In genomic region chr16:7451193-7451592, GRCm38 (mm10) we compare ENCODE assay signal across 22 mouse cellular contexts.
DNase-seq lines count a peak whose midpoint lies in the region; ATAC-seq lines count a peak whose summit lies in the region.
"Had no signal": no experiment of that assay in that cellular context is flagged by ENCODE, and none has a peak within 500 bp of the region (broad histone marks: within the 10 kb centered on the region; RNA-seq: fewer than 3 reads in every experiment).

No protein-coding gene starts in this region.

- no peaks in the 10 kb centered on the region for H3K27me3 ChIP-seq in heart, embryonic 11.5 days (ENCODE audit: control insufficient read depth, insufficient read depth, low read length)
- no peaks in the 10 kb centered on the region for H3K27me3 ChIP-seq in intestine, embryonic 15.5 days (replicated peaks)
- H3K27me3 ChIP-seq: embryonic facial prominence, embryonic 12.5 days; heart, embryonic 13.5 days; hindbrain, embryonic 15.5 days had no signal

- WGBS in heart, embryonic 11.5 days (ENCODE audit: insufficient replicate concordance): 84% methylated on average over 3 of the region's 3 CpGs
- 94% methylated on average over 3 of the region's 3 CpGs for WGBS in intestine, embryonic 15.5 days

- DNase-seq in adrenal gland, postnatal 10 days: peak; percentile 6
- no peak for DNase-seq in adrenal gland, adult (ENCODE audit: inconsistent age in 2 of 2, low spot score in 1 of 2)
- DNase-seq in heart, postnatal 10 days: peak; percentile 27 to 39
- peak; percentile 64 for DNase-seq in cerebellum, adult 9-11 months
- no peak for DNase-seq in T-cell, adult 2 months (ENCODE audit: low spot score)
- DNase-seq: adrenal gland, postnatal 14 days; gastrocnemius, postnatal 25 days; heart, postnatal 36 days; liver; liver, postnatal 0 days; lung, postnatal 10 days; midbrain, embryonic 14.5 days; right cerebral cortex, postnatal 14 days; spleen, adult 18-20 months had no signal

- intact Hi-C loops in heart, postnatal 10 days (cut with DNase I): no loop called here

- no peak overlapping the region for H3K27ac ChIP-seq in heart, embryonic 11.5 days (ENCODE audit: low read depth, low read length)
- no peak overlapping the region for H3K27ac ChIP-seq in intestine, embryonic 15.5 days
- H3K27ac ChIP-seq: embryonic facial prominence, embryonic 12.5 days; heart, embryonic 13.5 days; hindbrain, embryonic 15.5 days had no signal

- H3K36me3 ChIP-seq in heart, embryonic 11.5 days (ENCODE audit: control insufficient read depth, insufficient read depth, low read length): no peaks in the 10 kb centered on the region
- H3K36me3 ChIP-seq in intestine, embryonic 15.5 days: no peaks in the 10 kb centered on the region
- H3K36me3 ChIP-seq: embryonic facial prominence, embryonic 12.5 days; heart, embryonic 13.5 days; hindbrain, embryonic 15.5 days had no signal

- no peak overlapping the region for H3K9ac ChIP-seq in heart, embryonic 11.5 days (ENCODE audit: low read depth, low read length)
- H3K9ac ChIP-seq in intestine, embryonic 15.5 days: no peak overlapping the region
- H3K9ac ChIP-seq: embryonic facial prominence, embryonic 12.5 days; heart, embryonic 13.5 days; hindbrain, embryonic 15.5 days; liver, postnatal 0 days had no signal

- no peaks in the 10 kb centered on the region for H3K9me3 ChIP-seq in heart, embryonic 11.5 days (replicated peaks; ENCODE audit: control insufficient read depth, low read length)
- no peaks in the 10 kb centered on the region for H3K9me3 ChIP-seq in intestine, embryonic 15.5 days
- H3K9me3 ChIP-seq: embryonic facial prominence, embryonic 12.5 days; heart, embryonic 13.5 days; hindbrain, embryonic 15.5 days had no signal

- no peak for ATAC-seq in heart, embryonic 11.5 days (replicated peaks; ENCODE audit: insufficient number of reproducible peaks, low FRiP score, low TSS enrichment)
- ATAC-seq in cerebellum, adult (ENCODE audit: insufficient number of reproducible peaks, low FRiP score, low TSS enrichment): peak; percentile 58; the same call in 1 of the 2 replicates
- ATAC-seq in intestine, embryonic 15.5 days: no peak
- ATAC-seq: intestine, postnatal 0 days; liver, postnatal 0 days had no signal

- no peaks in the 10 kb centered on the region for H3K4me1 ChIP-seq in heart, embryonic 11.5 days (ENCODE audit: control insufficient read depth, insufficient read depth, low read length)
- H3K4me1 ChIP-seq in intestine, embryonic 15.5 days (replicated peaks): no peaks in the 10 kb centered on the region
- H3K4me1 ChIP-seq: embryonic facial prominence, embryonic 12.5 days; heart, embryonic 13.5 days had no signal

- no peak overlapping the region for H3K4me2 ChIP-seq in heart, embryonic 11.5 days
- H3K4me2 ChIP-seq in intestine, embryonic 15.5 days (replicated peaks): no peak overlapping the region
- H3K4me2 ChIP-seq: embryonic facial prominence, embryonic 12.5 days; heart, embryonic 13.5 days; hindbrain, embryonic 15.5 days had no signal

- H3K4me3 ChIP-seq in heart, embryonic 11.5 days (ENCODE audit: low read depth, low read length): no peak overlapping the region
- H3K4me3 ChIP-seq in intestine, embryonic 15.5 days (replicated peaks): no peak overlapping the region
- H3K4me3 ChIP-seq: embryonic facial prominence, embryonic 12.5 days; heart, embryonic 13.5 days; hindbrain, embryonic 15.5 days; myocyte had no signal

Comparison
In these comparisons a context has a peak if more than half of its experiments do, and no peak if none do; other contexts are left out.
1. DNase-seq: peak in adrenal gland, postnatal 10 days (single experiment), heart, postnatal 10 days (2 of 2) and cerebellum, adult 9-11 months (single experiment); none in adrenal gland, adult (0 of 2) and T-cell, adult 2 months (single experiment).